Mouse (Mus musculus) kidney, embryonic 16.5 days (tissue): ENCODE results near the gene Chd3. TPM values are rescaled to one million over a fixed set of nuclear protein-coding genes. Genes with fewer than 3 reads are reported as not detected.

Experiments
- ATAC-seq: fragments of 200-750 bp; cut with Nextera tagmentation; 2 replicates; pipeline ENCODE4 v1.8.0; 2017; ENCODE audit warnings: moderate TSS enrichment; ENCODE audit not compliant: low FRiP score, low TSS enrichment
- H3K27ac ChIP-seq: fragments of 300-500 bp; sonication (generic); 2 replicates; pipeline ENCODE4 v1.5.1; 2014; ENCODE audit warnings: low read length
- H3K27me3 ChIP-seq: fragments of 300-500 bp; sonication (generic); 2 replicates; pipeline ENCODE4 v1.6.1; 2014; ENCODE audit warnings: low read length, control low read depth, mixed read lengths; ENCODE audit not compliant: insufficient read depth
- H3K36me3 ChIP-seq: fragments of 300-500 bp; sonication (generic); 2 replicates; pipeline ENCODE4 v1.6.1; 2014; ENCODE audit warnings: low read length, control low read depth, mixed read lengths; ENCODE audit not compliant: insufficient read depth
- H3K4me1 ChIP-seq: fragments of 300-500 bp; sonication (generic); 2 replicates; pipeline ENCODE4 v1.6.1; 2014; ENCODE audit warnings: low read length, control low read depth, mixed read lengths; ENCODE audit not compliant: insufficient read depth
- H3K4me2 ChIP-seq: fragments of 300-500 bp; sonication (generic); replicated peaks from 2 replicates; pipeline ENCODE4 v1.6.1; 2014; ENCODE audit warnings: low read depth, low read length
- H3K4me3 ChIP-seq: fragments of 300-500 bp; sonication (generic); 2 replicates; pipeline ENCODE4 v1.5.1; 2014; ENCODE audit warnings: mild to moderate bottlenecking, low read length
- H3K9ac ChIP-seq: fragments of 300-500 bp; sonication (generic); replicated peaks from 2 replicates; pipeline ENCODE4 v1.6.1; 2014; ENCODE audit warnings: low read length
- H3K9me3 ChIP-seq: fragments of 300-500 bp; sonication (generic); 2 replicates; pipeline ENCODE4 v1.6.1; 2016; ENCODE audit warnings: low read length, control low read depth
- WGBS: fragments of 180-500 bp; shearing (Covaris S2); extraction: QIAGEN DNeasy Blood & Tissue Kit; methylation state at CpG from one replicate; pipeline ENCODE4 v1.1.7; 2014; 5-methylcytosine and 5-hydroxymethylcytosine counted together
- polyA plus RNA-seq: library from polyadenylated mRNA; unstranded; fragments of >200 nt; fragmentation: Nextera tagmentation; extraction: Ambion mirVana; gene quantifications from 2 replicates; pipeline ENCODE4 v1.2.1, GENCODE M21; 2015

The Chd3 gene
- polyA plus RNA-seq, 1 experiment from 2014 or later: 58.6 TPM

DNA sequence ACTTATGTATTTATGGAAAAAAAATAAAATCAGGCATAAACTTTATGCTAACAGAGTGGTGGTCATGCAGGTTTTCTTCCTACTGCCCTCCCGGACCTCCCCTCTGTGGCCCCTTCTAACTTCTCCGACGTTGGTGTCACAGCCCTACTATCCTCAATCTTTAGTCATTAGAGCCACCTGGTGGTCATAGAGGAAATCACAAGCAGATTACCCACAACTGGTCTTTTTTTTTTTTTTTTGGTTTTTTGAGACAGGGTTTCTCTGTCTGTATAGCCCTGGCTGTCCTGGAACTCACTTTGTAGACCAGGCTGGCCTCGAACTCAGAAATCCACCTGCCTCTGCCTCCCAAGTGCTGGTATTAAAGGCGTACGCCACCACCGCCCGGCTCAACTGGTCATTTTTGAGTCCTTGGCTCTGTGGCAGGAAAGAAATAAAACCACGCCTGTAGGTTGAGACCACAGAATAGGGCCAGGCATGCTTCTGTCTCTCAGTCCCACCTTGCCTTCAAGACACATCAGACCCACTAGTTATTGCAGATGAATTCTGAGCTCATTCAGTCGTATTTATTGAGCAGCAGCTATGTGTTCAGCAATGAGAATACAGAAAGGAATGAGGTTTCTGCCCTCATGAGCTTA is 21.3 kb upstream of the Chd3 start:
- no peaks in the 10 kb centered on the region for H3K9me3 ChIP-seq
- no peak overlapping the region; the same call in 1 of the 2 replicates for H3K9ac ChIP-seq
- H3K4me3 ChIP-seq: no peak overlapping the region
- 47% methylated on average over 10 of the region's 10 CpGs for WGBS
- 0 out of 2 replicates have a peak, but pooled peaks cover 2% of the 10 kb centered on the region for H3K36me3 ChIP-seq
- ATAC-seq: no peak
- peaks cover 8% of the 10 kb centered on the region; the same call in 1 of the 2 replicates for H3K4me1 ChIP-seq
- H3K27me3 ChIP-seq: no peaks in the 10 kb centered on the region
- H3K4me2 ChIP-seq: no peak overlapping the region
- no peak overlapping the region for H3K27ac ChIP-seq

DNA sequence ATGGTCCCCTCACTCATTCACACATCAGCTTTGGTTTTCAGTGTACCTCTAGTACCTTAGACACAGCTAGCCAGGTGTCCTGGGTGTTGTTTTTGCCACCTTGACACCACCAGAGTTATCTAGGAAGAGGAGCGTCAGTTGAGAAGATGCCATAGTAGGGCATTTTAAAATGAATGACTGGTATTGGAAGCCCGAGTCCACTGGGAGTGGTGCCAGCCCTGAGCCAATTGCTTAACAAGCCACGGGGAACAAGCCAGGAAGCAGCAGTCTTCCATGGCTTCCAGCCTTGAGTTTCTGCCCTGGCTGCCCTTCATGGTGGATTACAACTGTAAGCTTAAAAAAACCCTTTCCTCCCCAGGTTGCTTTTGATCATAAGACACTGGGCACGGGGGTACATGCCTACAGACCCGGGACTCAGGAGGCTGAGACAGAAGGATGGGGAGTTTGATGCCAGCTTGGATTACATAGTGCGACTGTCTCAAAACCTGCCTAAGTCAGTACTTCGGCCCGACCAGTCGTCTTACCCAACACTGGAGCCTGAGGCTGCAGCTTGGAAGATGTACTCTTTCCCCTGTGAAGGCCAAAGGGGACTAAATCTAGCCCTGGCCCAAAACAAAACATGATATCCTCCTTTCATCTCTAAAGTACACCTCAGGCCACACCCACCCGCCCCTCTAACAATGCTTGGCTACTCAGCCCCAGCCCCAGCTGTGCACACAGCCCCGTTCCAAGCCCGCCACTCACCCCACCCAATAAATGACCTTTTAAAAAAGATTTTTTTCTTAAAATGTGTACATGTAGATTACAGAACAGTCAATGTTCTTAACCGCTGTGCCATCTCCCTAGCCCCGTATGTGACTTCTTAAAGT is 20.6 kb upstream of the Chd3 start:
- no peak for ATAC-seq
- H3K4me2 ChIP-seq: no peak overlapping the region
- peaks cover 8% of the 10 kb centered on the region; the same call in 1 of the 2 replicates for H3K4me1 ChIP-seq
- no peak overlapping the region; the same call in 1 of the 2 replicates for H3K9ac ChIP-seq
- no peak overlapping the region for H3K27ac ChIP-seq
- no peaks in the 10 kb centered on the region for H3K9me3 ChIP-seq
- WGBS: 54% methylated on average over 14 of the region's 14 CpGs
- H3K27me3 ChIP-seq: no peaks in the 10 kb centered on the region
- H3K4me3 ChIP-seq: no peak overlapping the region
- 0 out of 2 replicates have a peak, but pooled peaks cover 2% of the 10 kb centered on the region for H3K36me3 ChIP-seq

DNA sequence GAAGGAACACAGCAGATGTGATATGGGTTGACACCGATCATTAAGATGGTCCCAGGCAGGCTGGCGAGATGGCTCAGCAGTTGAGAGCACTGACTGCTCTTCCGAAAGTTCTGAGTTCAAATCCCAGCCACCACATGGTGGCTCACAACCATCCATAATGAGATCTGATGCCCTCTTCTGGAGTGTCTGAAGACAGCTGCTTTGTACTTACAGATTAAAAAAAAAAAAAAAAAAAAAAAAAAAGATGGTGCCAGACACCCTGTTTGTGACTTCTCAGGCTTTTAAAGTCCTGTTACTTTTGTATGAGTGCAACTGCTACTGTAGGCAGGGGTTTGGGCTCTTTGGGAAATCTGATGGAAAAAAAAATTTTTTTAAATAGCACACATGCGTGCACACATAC is 19.5 kb upstream of the Chd3 start:
- Histone ChIP-seq H3K36me3 (0 out of 2 replicates have a peak, but pooled peaks cover 2% of the 10 kb centered on the region), H3K4me1 (0 out of 2 replicates have a peak, but pooled peaks cover 5% of the 10 kb centered on the region), H3K4me2 (no peak overlapping the region), H3K9ac (no peak overlapping the region), H3K9me3 (no peaks in the 10 kb centered on the region), H3K4me3 (no peak overlapping the region), H3K27me3 (no peaks in the 10 kb centered on the region), H3K27ac (no peak overlapping the region)
- no peak for ATAC-seq
- 94% methylated on average over 4 of the region's 4 CpGs for WGBS

DNA sequence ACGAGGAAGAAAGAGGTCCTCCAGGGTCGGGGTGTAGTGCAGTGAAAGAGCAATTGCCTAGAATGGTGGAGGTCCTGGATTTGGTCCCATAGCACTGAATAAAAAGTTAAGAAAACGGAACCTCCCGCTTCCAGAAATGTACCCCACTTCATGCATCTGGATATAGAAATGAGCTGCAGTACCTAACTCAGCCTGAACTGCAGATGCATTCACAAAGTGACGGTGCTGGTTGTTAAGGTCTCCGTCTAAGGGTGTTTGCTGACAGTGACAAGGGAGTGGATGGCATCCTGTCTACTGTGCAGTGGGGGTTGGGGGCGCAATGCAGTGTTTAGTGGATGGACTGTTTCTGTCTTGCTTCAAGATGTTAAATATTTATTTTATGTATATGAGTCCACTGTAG is 17.6 kb upstream of the Chd3 start:
- H3K27ac ChIP-seq: no peak overlapping the region
- no peak overlapping the region for H3K4me2 ChIP-seq
- H3K4me1 ChIP-seq: 0 out of 2 replicates have a peak, but pooled peaks cover 5% of the 10 kb centered on the region
- H3K27me3 ChIP-seq: no peaks in the 10 kb centered on the region
- 75% methylated on average over 7 of the region's 7 CpGs for WGBS
- H3K4me3 ChIP-seq: no peak overlapping the region
- no peak for ATAC-seq
- no peaks in the 10 kb centered on the region for H3K36me3 ChIP-seq
- H3K9ac ChIP-seq: no peak overlapping the region
- no peaks in the 10 kb centered on the region for H3K9me3 ChIP-seq

DNA sequence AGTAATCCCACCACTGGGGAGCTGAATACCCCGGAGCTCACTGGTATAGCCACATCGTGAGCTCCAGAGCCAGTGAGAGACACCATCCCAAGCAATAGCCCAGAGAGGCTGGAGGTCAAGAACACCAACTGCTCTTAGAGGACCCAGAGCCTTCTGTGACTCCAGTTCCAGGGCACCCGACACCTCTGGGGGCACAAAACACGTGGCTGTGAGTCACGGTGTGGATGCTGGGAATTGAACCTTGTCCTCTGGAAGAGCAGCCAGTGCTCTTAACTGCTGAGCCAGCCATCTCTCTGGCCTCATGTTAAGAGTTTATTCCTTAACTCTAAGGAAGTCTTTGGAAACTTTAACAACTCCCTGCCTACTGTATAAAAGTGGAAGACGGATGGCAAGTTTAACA is 15.8 kb upstream of the Chd3 start:
- WGBS: 67% methylated on average over 6 of the region's 6 CpGs
- no peak overlapping the region for H3K4me2 ChIP-seq
- ATAC-seq: no peak
- no peak overlapping the region for H3K4me3 ChIP-seq
- H3K9me3 ChIP-seq: no peaks in the 10 kb centered on the region
- H3K27ac ChIP-seq: no peak overlapping the region
- 0 out of 2 replicates have a peak, but pooled peaks cover 1% of the 10 kb centered on the region for H3K4me1 ChIP-seq
- 0 out of 2 replicates have a peak, but pooled peaks cover 4% of the 10 kb centered on the region for H3K36me3 ChIP-seq
- no peaks in the 10 kb centered on the region for H3K27me3 ChIP-seq
- H3K9ac ChIP-seq: no peak overlapping the region

DNA sequence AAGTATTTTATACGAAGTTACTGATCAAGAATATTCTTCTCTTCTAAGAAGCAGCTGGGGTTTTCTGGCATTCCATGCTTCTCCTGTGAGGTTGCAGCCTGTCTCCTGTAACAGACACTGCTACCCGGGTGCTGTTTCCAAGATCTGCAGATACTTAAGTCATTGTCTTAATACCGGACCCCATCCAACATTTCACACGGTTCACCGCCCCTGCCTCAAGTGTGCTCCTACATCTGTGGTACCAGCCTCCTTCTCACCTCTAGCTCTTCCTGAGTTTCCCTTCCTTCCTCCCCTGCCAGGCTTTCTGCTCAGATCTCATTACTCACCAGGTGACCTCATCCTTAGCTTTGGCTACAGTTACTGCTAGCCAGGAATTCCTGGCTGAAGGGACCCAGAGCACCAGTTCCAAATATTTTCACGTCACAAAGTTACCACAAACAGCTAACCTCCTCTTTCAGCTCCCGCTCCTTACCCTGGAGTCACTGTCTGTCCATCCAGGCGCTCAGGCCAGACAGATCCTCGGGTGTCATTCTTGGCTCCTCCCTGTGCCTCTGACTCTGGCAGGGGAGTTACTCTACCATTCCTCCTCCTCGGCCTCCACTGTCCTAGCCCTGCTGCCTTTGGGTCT is 13.4 kb upstream of the Chd3 start:
- Histone ChIP-seq H3K27me3 (no peaks in the 10 kb centered on the region), H3K4me1 (no peaks in the 10 kb centered on the region), H3K36me3 (peaks cover 5% of the 10 kb centered on the region; the same call in 1 of the 2 replicates), H3K4me2 (no peak overlapping the region), H3K9ac (no peak overlapping the region), H3K4me3 (no peak overlapping the region), H3K9me3 (no peaks in the 10 kb centered on the region), H3K27ac (no peak overlapping the region)
- no peak for ATAC-seq
- 50% methylated on average over 10 of the region's 10 CpGs for WGBS

DNA sequence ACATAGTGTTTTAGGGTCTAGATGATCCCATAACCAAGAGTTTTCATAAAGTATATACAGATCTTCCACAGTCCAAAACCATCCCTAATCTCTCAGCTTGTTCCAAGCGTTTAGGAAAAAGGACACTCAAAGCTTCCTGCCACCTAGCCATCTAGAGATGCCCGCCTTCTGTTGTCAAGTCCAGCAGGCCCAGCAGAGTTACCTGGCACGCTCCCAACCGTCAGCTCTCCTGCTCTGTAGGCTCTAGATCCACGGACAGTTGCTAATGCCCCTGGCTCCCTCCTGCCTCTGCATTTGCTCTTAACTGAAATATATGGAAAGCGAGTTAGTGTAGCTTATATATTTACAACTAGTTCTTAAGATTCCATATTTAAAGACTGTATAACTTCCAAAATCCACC is 12.2 kb upstream of the Chd3 start:
- H3K27me3 ChIP-seq: no peaks in the 10 kb centered on the region
- H3K4me2 ChIP-seq: no peak overlapping the region
- 87% methylated on average over 6 of the region's 6 CpGs for WGBS
- no peak overlapping the region for H3K27ac ChIP-seq
- no peak overlapping the region for H3K9ac ChIP-seq
- ATAC-seq: no peak
- H3K36me3 ChIP-seq: peaks cover 7% of the 10 kb centered on the region; the same call in 1 of the 2 replicates
- H3K4me3 ChIP-seq: no peak overlapping the region
- H3K4me1 ChIP-seq: no peaks in the 10 kb centered on the region
- no peaks in the 10 kb centered on the region for H3K9me3 ChIP-seq

DNA sequence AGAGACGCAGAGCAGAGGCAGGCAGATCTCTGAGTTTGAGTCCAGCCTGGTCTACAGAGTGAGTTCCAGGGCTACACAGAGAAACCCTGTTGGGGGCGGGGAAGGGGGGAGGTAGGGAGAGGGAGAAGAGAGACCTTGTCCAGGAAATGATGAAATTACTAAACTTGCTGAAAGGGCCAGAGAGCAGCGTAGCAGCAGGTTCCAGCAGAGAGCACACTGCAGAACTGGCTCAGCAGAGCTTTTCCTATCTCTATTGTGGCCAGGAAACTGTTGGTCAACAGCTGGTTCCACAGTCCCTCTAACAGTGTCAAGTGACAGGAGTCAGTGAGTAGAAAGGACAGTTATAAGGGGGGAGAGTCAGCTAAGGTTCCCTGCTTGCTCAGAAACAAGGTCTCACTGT is 10.4 kb upstream of the Chd3 start:
- Histone ChIP-seq H3K27me3 (no peaks in the 10 kb centered on the region), H3K4me3 (no peak overlapping the region), H3K4me1 (no peaks in the 10 kb centered on the region), H3K36me3 (peaks cover 12% of the 10 kb centered on the region; the same call in 1 of the 2 replicates), H3K27ac (no peak overlapping the region), H3K9me3 (no peaks in the 10 kb centered on the region), H3K4me2 (no peak overlapping the region), H3K9ac (no peak overlapping the region)
- no peak for ATAC-seq
- WGBS: 76% methylated on average over 3 of the region's 3 CpGs

DNA sequence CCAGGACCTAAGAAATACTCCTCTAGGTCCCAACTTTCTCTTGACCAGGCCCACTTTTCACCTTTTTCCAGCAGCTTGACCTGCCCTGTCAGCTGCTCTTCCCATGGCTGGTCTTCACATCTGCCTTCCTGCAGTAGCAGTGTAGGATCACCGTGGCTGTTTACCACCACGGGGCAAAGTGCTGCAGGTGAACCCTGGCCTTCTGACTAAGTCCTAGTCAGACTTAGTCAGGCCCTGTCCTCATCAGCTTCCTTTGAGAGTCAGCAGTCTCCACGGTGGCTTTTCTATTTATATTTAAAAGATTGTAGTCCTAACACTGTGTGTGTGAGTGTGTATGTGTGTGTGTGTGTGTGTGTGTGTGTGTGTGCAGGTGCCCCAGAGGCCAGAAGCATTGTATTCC is 8.6 kb upstream of the Chd3 start:
- Histone ChIP-seq H3K9ac (no peak overlapping the region), H3K4me3 (no peak overlapping the region), H3K27ac (no peak overlapping the region), H3K9me3 (no peaks in the 10 kb centered on the region), H3K36me3 (peaks cover 23% of the 10 kb centered on the region), H3K4me2 (no peak overlapping the region), H3K27me3 (no peaks in the 10 kb centered on the region), H3K4me1 (peaks cover 2% of the 10 kb centered on the region; the same call in 1 of the 2 replicates)
- peak; percentile 71 for ATAC-seq
- WGBS: 77% methylated on average over 3 of the region's 3 CpGs
